In genomic region chr9:57553119-57553518, GRCm38 (mm10) we compare ENCODE assay signal across 10 mouse cellular contexts. TPM values are rescaled to one million over a fixed set of nuclear protein-coding genes. Genes with fewer than 3 reads are reported as not detected.
DNase-seq lines count a peak whose midpoint lies in the region; ATAC-seq lines count a peak whose summit lies in the region.
"Had no signal": no experiment of that assay in that cellular context is flagged by ENCODE, and none has a peak within 500 bp of the region (broad histone marks: within the 10 kb centered on the region; RNA-seq: fewer than 3 reads in every experiment).

No protein-coding gene starts in this region.

- ATAC-seq in heart, embryonic 13.5 days (ENCODE audit: extremely low read depth, insufficient number of reproducible peaks, low FRiP score, low TSS enrichment) = no peak
- no peak for ATAC-seq in megakaryocyte, adult 5-6 weeks (ENCODE audit: poor library complexity, severe bottlenecking)
- ATAC-seq in intestine, embryonic 16.5 days = no peak
- ATAC-seq in liver, embryonic 15.5 days (ENCODE audit: insufficient read depth) = no peak

- no peaks in the 10 kb centered on the region for H3K27me3 ChIP-seq in heart, embryonic 13.5 days (replicated peaks)
- no peaks in the 10 kb centered on the region for H3K27me3 ChIP-seq in megakaryocyte, embryonic 14.5 days (replicated peaks)
- H3K27me3 ChIP-seq in intestine, embryonic 16.5 days (replicated peaks; ENCODE audit: control insufficient read depth, insufficient read depth, low read length) = no peaks in the 10 kb centered on the region
- no peaks in the 10 kb centered on the region for H3K27me3 ChIP-seq in liver, embryonic 15.5 days
- H3K27me3 ChIP-seq: heart, embryonic 12.5 days; limb, embryonic 13.5 days had no signal

- no peak overlapping the region for H3K4me3 ChIP-seq in heart, embryonic 13.5 days
- peak overlapping the region; percentile 94 for H3K4me3 ChIP-seq in megakaryocyte, embryonic 14.5 days (replicated peaks)
- no peak overlapping the region for H3K4me3 ChIP-seq in intestine, embryonic 16.5 days (ENCODE audit: low read length)
- peak overlapping the region; percentile 68; the same call in 1 of the 2 replicates for H3K4me3 ChIP-seq in liver, embryonic 15.5 days (replicated peaks)

- H3K4me2 ChIP-seq in heart, embryonic 13.5 days = 0 out of 2 replicates have a peak overlapping the region, but pooled peaks have one; percentile 83
- 0 out of 2 replicates have a peak overlapping the region, but pooled peaks have one; percentile 85 for H3K4me2 ChIP-seq in intestine, embryonic 16.5 days (ENCODE audit: low read depth, low read length)
- 0 out of 2 replicates have a peak overlapping the region, but pooled peaks have one; percentile 77 for H3K4me2 ChIP-seq in liver, embryonic 15.5 days

- H3K4me1 ChIP-seq in heart, embryonic 13.5 days = peaks cover 45% of the 10 kb centered on the region
- H3K4me1 ChIP-seq in megakaryocyte, embryonic 14.5 days = peaks cover 85% of the 10 kb centered on the region
- H3K4me1 ChIP-seq in intestine, embryonic 16.5 days (ENCODE audit: control insufficient read depth, insufficient read depth, low read length) = peaks cover 28% of the 10 kb centered on the region
- peaks cover 24% of the 10 kb centered on the region for H3K4me1 ChIP-seq in liver, embryonic 15.5 days (replicated peaks)

- 73% methylated on average over 11 of the region's 11 CpGs for WGBS in heart, embryonic 13.5 days
- WGBS in intestine, embryonic 16.5 days = 70% methylated on average over 11 of the region's 11 CpGs
- WGBS in liver, embryonic 15.5 days (ENCODE audit: insufficient replicate concordance) = 73% methylated on average over 11 of the region's 11 CpGs

- H3K36me3 ChIP-seq in heart, embryonic 13.5 days = peaks cover 26% of the 10 kb centered on the region
- peaks cover 33% of the 10 kb centered on the region for H3K36me3 ChIP-seq in megakaryocyte, embryonic 14.5 days (replicated peaks; ENCODE audit: low read length)
- 0 out of 2 replicates have a peak, but pooled peaks cover 3% of the 10 kb centered on the region for H3K36me3 ChIP-seq in intestine, embryonic 16.5 days (ENCODE audit: control insufficient read depth, insufficient read depth, low read length)
- peaks cover 6% of the 10 kb centered on the region; the same call in 1 of the 2 replicates for H3K36me3 ChIP-seq in liver, embryonic 15.5 days (replicated peaks)

- H3K27ac ChIP-seq in heart, embryonic 13.5 days (replicated peaks) = no peak overlapping the region
- 0 out of 2 replicates have a peak overlapping the region, but pooled peaks have one; percentile 55 for H3K27ac ChIP-seq in intestine, embryonic 16.5 days (ENCODE audit: low read length)
- H3K27ac ChIP-seq in liver, embryonic 15.5 days (replicated peaks) = no peak overlapping the region
- H3K27ac ChIP-seq: limb, embryonic 13.5 days had no signal

- no peaks in the 10 kb centered on the region for H3K9me3 ChIP-seq in heart, embryonic 13.5 days
- no peaks in the 10 kb centered on the region for H3K9me3 ChIP-seq in megakaryocyte, embryonic 14.5 days
- H3K9me3 ChIP-seq in intestine, embryonic 16.5 days (ENCODE audit: control insufficient read depth, low read length) = no peaks in the 10 kb centered on the region
- H3K9me3 ChIP-seq in liver, embryonic 15.5 days (replicated peaks) = no peaks in the 10 kb centered on the region
- H3K9me3 ChIP-seq: heart, embryonic 12.5 days; limb, embryonic 13.5 days had no signal

- no peak overlapping the region for H3K9ac ChIP-seq in heart, embryonic 13.5 days
- peak overlapping the region; percentile 75; the same call in 1 of the 2 replicates for H3K9ac ChIP-seq in intestine, embryonic 16.5 days (ENCODE audit: low read depth, low read length)
- H3K9ac ChIP-seq in liver, embryonic 15.5 days = no peak overlapping the region

- DNase-seq in heart, postnatal 4 days = no peak
- no peak for DNase-seq in kidney, postnatal 25 days
- no peak for DNase-seq in right cerebral cortex, adult 18-20 months

RNA-seq across cellular contexts. Expression of gene Mpi, which starts 0.6 kb away (rescaled TPM):
- polyA plus RNA-seq in heart, embryonic 13.5 days (2015; fragmentation: Nextera tagmentation; extraction: Ambion mirVana) = 74.2 and 80.9 TPM in 2 replicates
- 100 to 1,000 TPM; 122 to 125 TPM for total RNA-seq in heart, postnatal 4 days (2021)
- polyA plus RNA-seq in megakaryocyte, embryonic 14.5 days (2012; ENCODE audit: insufficient read depth, low replicate concordance) = 1.6 and 4.5 TPM in 2 replicates
- total RNA-seq in megakaryocyte, adult 5-6 weeks (2015) = 10.7 and 12.7 TPM in 2 replicates
- 6.9 and 11.5 TPM in 2 replicates for total RNA-seq in megakaryocyte, adult 5-6 weeks (2017)
- polyA plus RNA-seq in intestine, embryonic 16.5 days (2015; fragmentation: Nextera tagmentation; extraction: Ambion mirVana) = 58.4 and 59.4 TPM in 2 replicates
- 11.9 and 12.5 TPM in 2 replicates for polyA plus RNA-seq in liver, embryonic 15.5 days (2015; fragmentation: Nextera tagmentation; extraction: Ambion mirVana)

RNA-seq across cellular contexts. Expression of gene Scamp2, which starts 7.6 kb away (rescaled TPM):
- 51.5 and 52.4 TPM in 2 replicates for polyA plus RNA-seq in heart, embryonic 13.5 days (2015; fragmentation: Nextera tagmentation; extraction: Ambion mirVana)
- total RNA-seq in heart, postnatal 4 days (2021) = 10 to 100 TPM; 34.5 to 37.0 TPM
- polyA plus RNA-seq in megakaryocyte, embryonic 14.5 days (2012; ENCODE audit: insufficient read depth, low replicate concordance) = 49.4 and 55.8 TPM in 2 replicates
- total RNA-seq in megakaryocyte, adult 5-6 weeks (2015) = 89.5 and 90.0 TPM in 2 replicates
- 36.3 and 40.0 TPM in 2 replicates for total RNA-seq in megakaryocyte, adult 5-6 weeks (2017)
- polyA plus RNA-seq in intestine, embryonic 16.5 days (2015; fragmentation: Nextera tagmentation; extraction: Ambion mirVana) = 95.7 and 97.2 TPM in 2 replicates
- 24.9 and 25.7 TPM in 2 replicates for polyA plus RNA-seq in liver, embryonic 15.5 days (2015; fragmentation: Nextera tagmentation; extraction: Ambion mirVana)

RNA-seq across cellular contexts. Expression of gene Fam219b, which starts 15.8 kb away (rescaled TPM):
- 11.4 and 12.8 TPM in 2 replicates for polyA plus RNA-seq in heart, embryonic 13.5 days (2015; fragmentation: Nextera tagmentation; extraction: Ambion mirVana)
- total RNA-seq in heart, postnatal 4 days (2021) = 1 to 10 TPM; 7.9 to 8.8 TPM
- 4.9 TPM in 2 replicates for polyA plus RNA-seq in megakaryocyte, embryonic 14.5 days (2012; ENCODE audit: insufficient read depth, low replicate concordance)
- 5.1 and 5.4 TPM in 2 replicates for total RNA-seq in megakaryocyte, adult 5-6 weeks (2015)
- total RNA-seq in megakaryocyte, adult 5-6 weeks (2017) = 8.7 and 10.5 TPM in 2 replicates
- 13.6 and 13.7 TPM in 2 replicates for polyA plus RNA-seq in intestine, embryonic 16.5 days (2015; fragmentation: Nextera tagmentation; extraction: Ambion mirVana)
- 6.1 and 6.5 TPM in 2 replicates for polyA plus RNA-seq in liver, embryonic 15.5 days (2015; fragmentation: Nextera tagmentation; extraction: Ambion mirVana)

RNA-seq across cellular contexts. Expression of gene Cox5a, which starts 32.0 kb away (rescaled TPM):
- 1,286 and 1,445 TPM in 2 replicates for polyA plus RNA-seq in heart, embryonic 13.5 days (2015; fragmentation: Nextera tagmentation; extraction: Ambion mirVana)
- 1,000 to 10,000 TPM; 1,831 to 1,865 TPM for total RNA-seq in heart, postnatal 4 days (2021)
- 240 and 738 TPM in 2 replicates for polyA plus RNA-seq in megakaryocyte, embryonic 14.5 days (2012; ENCODE audit: insufficient read depth, low replicate concordance)
- total RNA-seq in megakaryocyte, adult 5-6 weeks (2015) = 374 and 399 TPM in 2 replicates
- 54.0 and 61.6 TPM in 2 replicates for total RNA-seq in megakaryocyte, adult 5-6 weeks (2017)
- 980 and 987 TPM in 2 replicates for polyA plus RNA-seq in intestine, embryonic 16.5 days (2015; fragmentation: Nextera tagmentation; extraction: Ambion mirVana)
- 249 and 287 TPM in 2 replicates for polyA plus RNA-seq in liver, embryonic 15.5 days (2015; fragmentation: Nextera tagmentation; extraction: Ambion mirVana)

RNA-seq across cellular contexts. Expression of gene Ulk3, which starts 36.1 kb away (rescaled TPM):
- polyA plus RNA-seq in heart, embryonic 13.5 days (2015; fragmentation: Nextera tagmentation; extraction: Ambion mirVana) = 14.6 and 17.1 TPM in 2 replicates
- 10 to 100 TPM; 11.9 to 12.3 TPM for total RNA-seq in heart, postnatal 4 days (2021)
- 3.3 and 4.7 TPM in 2 replicates for polyA plus RNA-seq in megakaryocyte, embryonic 14.5 days (2012; ENCODE audit: insufficient read depth, low replicate concordance)
- 8.8 and 10.0 TPM in 2 replicates for total RNA-seq in megakaryocyte, adult 5-6 weeks (2015)
- total RNA-seq in megakaryocyte, adult 5-6 weeks (2017) = 4.7 and 9.4 TPM in 2 replicates
- polyA plus RNA-seq in intestine, embryonic 16.5 days (2015; fragmentation: Nextera tagmentation; extraction: Ambion mirVana) = 18.0 and 19.0 TPM in 2 replicates
- 3.5 and 4.4 TPM in 2 replicates for polyA plus RNA-seq in liver, embryonic 15.5 days (2015; fragmentation: Nextera tagmentation; extraction: Ambion mirVana)

Comparison
In these comparisons a context has a peak if more than half of its experiments do, and no peak if none do; other contexts are left out.
1. H3K4me3 ChIP-seq: peak in megakaryocyte, embryonic 14.5 days (single experiment) and liver, embryonic 15.5 days (single experiment); none in heart, embryonic 13.5 days (single experiment) and intestine, embryonic 16.5 days (single experiment).
2. Peak in every context shown above with its lines, with median percentiles within 50 percentile points of each other: H3K4me2 ChIP-seq.